In genomic region chr2:158692191-158692590, GRCm38 (mm10) we compare ENCODE assay signal across 27 mouse cellular contexts.
"Had no signal": no experiment of that assay in that cellular context is flagged by ENCODE, and none has a peak within 500 bp of the region (broad histone marks: within the 10 kb centered on the region; RNA-seq: fewer than 3 reads in every experiment).

No protein-coding gene starts in this region.

- DNase-seq: kidney, adult 18-20 months; kidney, adult 9 months; kidney, postnatal 14 days; kidney, postnatal 4 days; layer of hippocampus, adult 9-11 months; layer of hippocampus, postnatal 36 days; liver; lung, adult 18-20 months; lung, postnatal 10 days; lung, postnatal 36 days; right cerebral cortex, postnatal 4 days; thymus, adult 2 months; thymus, postnatal 14 days; thymus, postnatal 4 days had no signal

- H3K27ac ChIP-seq: limb, embryonic 10.5 days; limb, embryonic 13.5 days; liver, embryonic 12.5 days; liver, embryonic 15.5 days; lung, embryonic 15.5 days; midbrain, embryonic 10.5 days; midbrain, embryonic 13.5 days; neural tube, embryonic 13.5 days; stomach, postnatal 0 days had no signal

- ATAC-seq: intestine, embryonic 16.5 days; liver, embryonic 12.5 days; midbrain, embryonic 13.5 days; midbrain, embryonic 16.5 days had no signal

- H3K4me3 ChIP-seq: limb, embryonic 10.5 days; limb, embryonic 13.5 days; liver, embryonic 12.5 days; liver, embryonic 15.5 days; lung, embryonic 15.5 days; megakaryocyte, embryonic 14.5 days; midbrain, embryonic 10.5 days; midbrain, embryonic 13.5 days; myocyte; neural tube, embryonic 13.5 days had no signal
